Comparison of ENCODE assay signal across 9 mouse cellular contexts in the genomic region with DNA sequence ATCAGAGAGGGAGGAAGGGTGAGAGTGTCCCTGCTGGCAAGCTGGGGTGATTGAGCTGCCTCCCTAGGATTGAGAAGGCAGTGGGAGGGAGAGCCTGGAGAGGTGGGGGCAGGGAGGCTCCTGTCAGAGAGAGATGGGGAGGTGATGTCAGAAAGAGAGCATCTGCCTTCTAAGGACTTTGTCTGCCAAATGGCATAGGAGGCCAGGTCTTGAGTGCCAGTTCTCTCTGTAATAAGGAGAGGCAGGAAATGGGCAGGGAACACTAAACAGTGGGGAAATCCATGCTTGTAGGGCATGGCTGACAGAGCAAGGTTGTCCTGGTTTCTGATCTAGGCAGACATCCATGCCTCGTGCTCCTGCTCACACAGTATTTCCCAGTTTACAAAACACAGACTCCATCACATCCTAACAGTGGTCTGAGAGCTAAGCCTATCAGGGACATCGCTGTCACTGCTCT.
DNase-seq lines count a peak whose midpoint lies in the region; ATAC-seq and TF ChIP-seq lines count a peak whose summit lies in the region.
"Had no signal": no experiment of that assay in that cellular context is flagged by ENCODE, and none has a peak within 500 bp of the region (broad histone marks: within the 10 kb centered on the region; RNA-seq: fewer than 3 reads in every experiment).

No protein-coding gene starts in this region.

- H3K27ac ChIP-seq in forebrain, postnatal 0 days (ENCODE audit: low read depth, low read length) = no peak overlapping the region
- H3K27ac ChIP-seq in midbrain, postnatal 0 days (ENCODE audit: low read depth, low read length) = no peak overlapping the region
- H3K27ac ChIP-seq: liver, embryonic 15.5 days had no signal

- no peaks in the 10 kb centered on the region for H3K27me3 ChIP-seq in forebrain, postnatal 0 days (ENCODE audit: insufficient read depth, low read length)
- no peaks in the 10 kb centered on the region for H3K27me3 ChIP-seq in midbrain, postnatal 0 days (ENCODE audit: insufficient read depth, low read length)
- H3K27me3 ChIP-seq: liver, embryonic 15.5 days had no signal

- DNase-seq in kidney, postnatal 10 days = peak; percentile 15
- no peak for DNase-seq in kidney, adult 11 months
- DNase-seq in cerebellum, adult 11 months = peak; percentile 80
- peak; percentile 21 for DNase-seq in forebrain, postnatal 0 days
- DNase-seq in lung, adult 2 months = peak; percentile 8
- DNase-seq in midbrain, postnatal 0 days (ENCODE audit: low spot score) = no peak
- no peak for DNase-seq in adrenal gland, adult (ENCODE audit: inconsistent age in 2 of 2, low spot score in 1 of 2)

- no peak overlapping the region for H3K4me3 ChIP-seq in forebrain, postnatal 0 days (ENCODE audit: low read depth, low read length)
- H3K4me3 ChIP-seq in lung, adult 2 months (replicated peaks; ENCODE audit: extremely low read depth, low read depth, low read length) = no peak overlapping the region
- H3K4me3 ChIP-seq in midbrain, postnatal 0 days (ENCODE audit: low read depth, low read length) = no peak overlapping the region
- H3K4me3 ChIP-seq: liver, embryonic 15.5 days had no signal

- H3K4me2 ChIP-seq in forebrain, postnatal 0 days (ENCODE audit: low read depth) = no peak overlapping the region
- no peak overlapping the region for H3K4me2 ChIP-seq in midbrain, postnatal 0 days (ENCODE audit: low read depth, low read length, poor library complexity, severe bottlenecking)
- H3K4me2 ChIP-seq: liver, embryonic 15.5 days had no signal

- H3K9ac ChIP-seq in forebrain, postnatal 0 days = no peak overlapping the region
- no peak overlapping the region for H3K9ac ChIP-seq in midbrain, postnatal 0 days (replicated peaks; ENCODE audit: low read length, poor library complexity, severe bottlenecking)
- H3K9ac ChIP-seq: liver, embryonic 15.5 days had no signal

- ATAC-seq in forebrain, postnatal 0 days = peak; percentile 82
- ATAC-seq in midbrain, postnatal 0 days (ENCODE audit: low FRiP score) = no peak
- ATAC-seq in activated CD4-positive, CD25-positive, alpha-beta regulatory T cell, adult 4 months = no peak

- no peak for TF ChIP-seq POLR2A in lung, adult 2 months (IDR thresholded peaks at IDR 0.05; ENCODE audit: borderline replicate concordance, extremely low read depth, low read depth, low read length)

- 55% methylated on average over 2 of the region's 2 CpGs for WGBS in forebrain, postnatal 0 days
- WGBS in lung, adult 2 months = 52% methylated on average over 2 of the region's 2 CpGs
- WGBS in midbrain, postnatal 0 days = 69% methylated on average over 2 of the region's 2 CpGs

- TF ChIP-seq CTCF in forebrain, postnatal 0 days (IDR thresholded peaks at IDR 0.05; ENCODE audit: low read depth) = no peak
- TF ChIP-seq CTCF in lung, adult 2 months (IDR thresholded peaks at IDR 0.05; ENCODE audit: insufficient read depth, low read length) = no peak
- TF ChIP-seq CTCF in midbrain, postnatal 0 days (IDR thresholded peaks at IDR 0.05) = no peak

- H3K36me3 ChIP-seq in forebrain, postnatal 0 days (ENCODE audit: insufficient read depth) = no peaks in the 10 kb centered on the region
- no peaks in the 10 kb centered on the region for H3K36me3 ChIP-seq in midbrain, postnatal 0 days (ENCODE audit: insufficient read depth, low read length)
- H3K36me3 ChIP-seq: liver, embryonic 15.5 days had no signal

- H3K4me1 ChIP-seq in forebrain, postnatal 0 days (ENCODE audit: insufficient read depth) = no peaks in the 10 kb centered on the region
- peaks cover 5% of the 10 kb centered on the region for H3K4me1 ChIP-seq in lung, adult 2 months (ENCODE audit: control insufficient read depth, insufficient read depth, low read length)
- H3K4me1 ChIP-seq in midbrain, postnatal 0 days (ENCODE audit: insufficient read depth, low read length) = 0 out of 2 replicates have a peak, but pooled peaks cover 2% of the 10 kb centered on the region
- H3K4me1 ChIP-seq: liver, embryonic 15.5 days had no signal

- no peaks in the 10 kb centered on the region for H3K9me3 ChIP-seq in forebrain, postnatal 0 days (ENCODE audit: low read length)
- H3K9me3 ChIP-seq in midbrain, postnatal 0 days (ENCODE audit: low read length) = no peaks in the 10 kb centered on the region
- H3K9me3 ChIP-seq: liver, embryonic 15.5 days had no signal

Comparison
In these comparisons a context has a peak if more than half of its experiments do, and no peak if none do; other contexts are left out.
1. DNase-seq: peak in kidney, postnatal 10 days (single experiment), cerebellum, adult 11 months (single experiment), forebrain, postnatal 0 days (single experiment) and lung, adult 2 months (single experiment); none in kidney, adult 11 months (single experiment), midbrain, postnatal 0 days (single experiment) and adrenal gland, adult (0 of 2).